Mouse (Mus musculus) heart, embryonic 14.5 days (tissue): ENCODE results near the gene Tmem80. TPM values are rescaled to one million over a fixed set of nuclear protein-coding genes. Genes with fewer than 3 reads are reported as not detected.

ENCODE experiments used
- ATAC-seq: fragments of 200-750 bp; cut with Nextera tagmentation; 2 replicates; pipeline ENCODE4 v1.8.0; 2017; ENCODE audit warnings: low read depth, moderate TSS enrichment; ENCODE audit not compliant: insufficient number of reproducible peaks, insufficient read depth, low FRiP score
- H3K27ac ChIP-seq, 2 experiments: fragments of 200-500 bp in 1 of 2; fragments of 300-500 bp in 1 of 2; sonication (generic) in 1 of 2; replicated peaks in 1 of 2; 2 replicates each; pipeline ENCODE4 v1.5.1; 2012 to 2014; ENCODE audit warnings: low read depth in 2 of 2, low read length in 2 of 2, control low read depth in 1 of 2, mild to moderate bottlenecking in 1 of 2, mixed read lengths in 1 of 2; ENCODE audit not compliant: control insufficient read depth in 1 of 2, insufficient read depth in 1 of 2
- H3K27me3 ChIP-seq: fragments of 300-500 bp; sonication (generic); 2 replicates; pipeline ENCODE4 v1.6.1; 2014; ENCODE audit warnings: mild to moderate bottlenecking, low read length, control low read depth; ENCODE audit not compliant: control insufficient read depth, insufficient read depth
- H3K36me3 ChIP-seq: fragments of 300-500 bp; sonication (generic); 2 replicates; pipeline ENCODE4 v1.6.1; 2014; ENCODE audit warnings: mild to moderate bottlenecking, control low read depth, low read length, mixed read lengths; ENCODE audit not compliant: control insufficient read depth, insufficient read depth
- H3K4me1 ChIP-seq, 2 experiments: fragments of 200-500 bp in 1 of 2; fragments of 300-500 bp in 1 of 2; sonication (generic) in 1 of 2; 2 replicates each; pipeline ENCODE4 v1.6.1; 2012 to 2014; ENCODE audit warnings: low read length in 2 of 2, control low read depth in 1 of 2, mixed read lengths in 1 of 2; ENCODE audit not compliant: control insufficient read depth in 2 of 2, insufficient read depth in 2 of 2
- H3K4me2 ChIP-seq: fragments of 300-500 bp; sonication (generic); 2 replicates; pipeline ENCODE4 v1.6.1; 2014; ENCODE audit warnings: mild to moderate bottlenecking, low read length
- H3K4me3 ChIP-seq, 2 experiments: fragments of 200-500 bp in 1 of 2; fragments of 300-500 bp in 1 of 2; sonication (generic) in 1 of 2; 2 replicates each; pipeline ENCODE4 v1.5.1; 2012 to 2014; ENCODE audit warnings: low read length in 2 of 2, mild to moderate bottlenecking in 2 of 2, control low read depth in 1 of 2, low read depth in 1 of 2, moderate library complexity in 1 of 2; ENCODE audit not compliant: control insufficient read depth in 1 of 2, insufficient read depth in 1 of 2
- H3K9ac ChIP-seq: fragments of 300-500 bp; sonication (generic); 2 replicates; pipeline ENCODE4 v1.6.1; 2014; ENCODE audit warnings: mild to moderate bottlenecking, low read length
- H3K9me3 ChIP-seq: fragments of 300-500 bp; sonication (generic); 2 replicates; pipeline ENCODE4 v1.6.1; 2016; ENCODE audit warnings: low read length, control low read depth; ENCODE audit not compliant: control insufficient read depth
- WGBS: fragments of 180-500 bp; shearing (Covaris S2); extraction: QIAGEN DNeasy Blood & Tissue Kit; methylation state at CpG from one replicate; pipeline ENCODE4 v1.1.7; 2014; 5-methylcytosine and 5-hydroxymethylcytosine counted together
- polyA plus RNA-seq: library from polyadenylated mRNA; unstranded; fragments of >200 nt; fragmentation: Nextera tagmentation; extraction: Ambion mirVana; gene quantifications from 2 replicates; pipeline ENCODE4 v1.2.1, GENCODE M21; 2014

Gene Tmem80
- polyA plus RNA-seq, 1 experiment from 2014 or later: 22.2 TPM

DNA sequence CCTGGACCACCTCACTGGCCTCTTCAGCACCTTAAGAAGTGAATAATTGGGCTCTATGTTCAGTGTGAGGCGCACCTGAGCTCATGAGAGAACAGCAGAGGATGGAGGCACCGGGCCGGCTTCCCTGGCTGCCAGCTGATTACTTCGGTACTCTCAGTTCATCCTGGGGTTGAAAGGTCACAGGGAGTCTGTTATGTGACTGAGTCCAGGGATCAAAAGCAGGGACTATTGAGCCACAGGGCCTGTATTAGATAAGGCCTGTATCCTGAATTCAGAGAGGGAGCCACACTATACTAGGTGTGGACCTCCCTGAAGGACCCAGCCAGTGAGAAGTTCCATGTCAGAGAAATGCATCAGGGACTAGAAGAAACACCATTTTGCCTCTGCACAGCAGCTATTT is 23.0 kb upstream of the Tmem80 start:
- Histone ChIP-seq H3K4me2 (no peak overlapping the region), H3K4me1 (no peaks in the 10 kb centered on the region), H3K27ac (no peak overlapping the region), H3K9me3 (no peaks in the 10 kb centered on the region), H3K4me3 (no peak overlapping the region), H3K27me3 (no peaks in the 10 kb centered on the region), H3K36me3 (peaks cover 97% of the 10 kb centered on the region), H3K9ac (no peak overlapping the region)
- ATAC-seq: no peak
- 90% methylated on average over 4 of the region's 4 CpGs for WGBS

DNA sequence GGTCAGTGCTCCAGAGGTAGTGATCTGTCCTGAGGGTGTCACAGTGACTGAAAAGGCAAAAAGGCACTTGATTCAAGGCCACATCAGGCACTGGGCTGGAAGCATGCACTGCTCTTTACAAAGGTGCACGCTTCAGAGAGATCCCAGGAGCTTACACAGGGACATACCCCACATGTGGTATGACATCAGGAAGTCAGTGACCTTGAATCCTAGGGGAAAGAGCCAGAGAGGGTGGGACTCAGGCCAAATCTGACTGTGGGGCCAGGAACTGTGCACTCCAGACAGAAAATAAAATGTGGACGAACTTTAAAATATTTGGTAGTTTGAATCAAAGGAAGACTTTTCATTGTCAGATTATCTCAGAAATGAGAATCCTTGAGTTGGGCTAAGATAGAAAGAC is 13.1 kb upstream of the Tmem80 start:
- H3K4me1 ChIP-seq: no peaks in the 10 kb centered on the region
- 88% methylated on average over 2 of the region's 2 CpGs for WGBS
- no peak overlapping the region for H3K4me3 ChIP-seq
- no peaks in the 10 kb centered on the region for H3K27me3 ChIP-seq
- H3K27ac ChIP-seq: no peak overlapping the region
- no peaks in the 10 kb centered on the region for H3K9me3 ChIP-seq
- H3K36me3 ChIP-seq: peaks cover 100% of the 10 kb centered on the region
- H3K9ac ChIP-seq: no peak overlapping the region
- ATAC-seq: no peak
- no peak overlapping the region for H3K4me2 ChIP-seq

DNA sequence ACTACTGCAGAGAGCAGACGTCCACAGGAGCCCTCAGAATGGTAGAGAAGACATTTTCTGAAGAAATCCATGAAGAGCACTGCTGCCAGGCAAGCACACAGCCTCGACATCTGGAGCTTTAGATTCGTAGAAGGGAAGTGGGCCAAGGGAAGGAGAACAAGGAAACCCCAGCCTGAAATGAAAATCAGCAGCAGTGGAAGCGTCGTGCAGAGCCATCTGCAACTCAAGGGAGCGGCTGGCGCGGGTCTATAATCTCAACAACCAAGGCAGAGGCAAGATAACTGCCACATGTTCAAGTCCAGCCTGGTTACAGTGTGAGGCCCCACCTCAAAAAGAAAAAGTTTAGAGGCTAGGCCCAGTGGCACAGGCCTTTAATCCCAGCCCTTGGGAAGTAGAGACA is 12.5 kb upstream of the Tmem80 start:
- Histone ChIP-seq H3K9me3 (no peaks in the 10 kb centered on the region), H3K4me2 (no peak overlapping the region), H3K4me3 (no peak overlapping the region), H3K4me1 (no peaks in the 10 kb centered on the region), H3K36me3 (peaks cover 100% of the 10 kb centered on the region), H3K27ac (no peak overlapping the region), H3K27me3 (no peaks in the 10 kb centered on the region), H3K9ac (no peak overlapping the region)
- 85% methylated on average over 8 of the region's 8 CpGs for WGBS
- no peak for ATAC-seq

DNA sequence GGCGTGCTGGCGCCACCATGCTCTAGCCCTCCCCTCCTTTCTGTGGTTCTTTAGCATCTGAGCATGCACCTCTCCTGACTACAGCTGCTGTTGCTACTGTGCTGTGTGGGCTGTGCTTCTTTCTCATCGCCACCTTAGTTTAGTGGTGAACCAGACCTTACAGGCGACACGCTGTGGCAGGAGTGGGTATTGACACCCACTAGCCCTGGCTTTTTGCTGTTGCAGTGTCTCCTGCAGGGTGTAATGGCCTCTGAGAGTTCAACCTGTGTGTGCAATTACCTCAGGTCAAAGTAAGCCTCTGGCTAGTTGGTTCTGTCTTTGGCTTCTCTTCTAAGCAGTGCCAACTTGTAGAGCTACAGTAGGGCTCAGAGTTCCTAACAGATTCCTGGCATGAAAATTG is 11.6 kb upstream of the Tmem80 start:
- peaks cover 100% of the 10 kb centered on the region for H3K36me3 ChIP-seq

DNA sequence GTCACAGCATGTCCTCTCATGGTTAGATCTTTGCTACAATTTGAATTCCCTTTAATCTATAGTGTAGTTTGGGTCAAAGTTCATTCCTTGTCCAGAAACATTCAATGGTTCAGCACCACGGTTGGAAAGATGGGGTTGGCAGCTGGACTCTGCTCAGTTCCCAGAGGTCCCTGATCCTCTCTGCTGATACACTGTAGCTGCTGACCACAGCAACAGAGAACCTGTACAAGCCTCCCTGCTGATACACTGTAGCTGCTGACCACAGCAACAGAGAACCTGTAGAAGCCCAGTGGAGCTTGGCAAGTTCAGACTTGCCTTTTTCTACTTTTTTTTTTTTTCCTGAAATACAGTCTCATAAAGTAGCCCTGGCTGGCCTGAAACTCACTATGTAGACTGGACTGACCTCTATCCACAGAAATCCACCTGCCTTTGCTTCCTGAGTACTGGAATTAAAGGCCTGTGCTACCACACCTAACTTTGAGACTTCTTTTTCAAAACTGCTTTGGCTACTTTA is 9.9 kb upstream of the Tmem80 start:
- peaks cover 100% of the 10 kb centered on the region for H3K36me3 ChIP-seq
- no peak overlapping the region for H3K9ac ChIP-seq
- no peaks in the 10 kb centered on the region for H3K27me3 ChIP-seq
- no peak for ATAC-seq
- H3K4me3 ChIP-seq: no peak overlapping the region
- WGBS: 95% methylated on average over 1 of the region's 1 CpGs
- no peaks in the 10 kb centered on the region for H3K4me1 ChIP-seq
- H3K9me3 ChIP-seq: no peaks in the 10 kb centered on the region
- no peak overlapping the region for H3K27ac ChIP-seq
- no peak overlapping the region for H3K4me2 ChIP-seq

More for the DNA sequence above, 11.6 kb upstream of the Tmem80 start:
- WGBS: 76% methylated on average over 5 of the region's 5 CpGs
- Histone ChIP-seq H3K9me3 (no peaks in the 10 kb centered on the region), H3K9ac (no peak overlapping the region), H3K27ac (no peak overlapping the region), H3K4me3 (no peak overlapping the region), H3K4me2 (no peak overlapping the region), H3K27me3 (no peaks in the 10 kb centered on the region), H3K4me1 (no peaks in the 10 kb centered on the region)
- ATAC-seq: no peak

DNA sequence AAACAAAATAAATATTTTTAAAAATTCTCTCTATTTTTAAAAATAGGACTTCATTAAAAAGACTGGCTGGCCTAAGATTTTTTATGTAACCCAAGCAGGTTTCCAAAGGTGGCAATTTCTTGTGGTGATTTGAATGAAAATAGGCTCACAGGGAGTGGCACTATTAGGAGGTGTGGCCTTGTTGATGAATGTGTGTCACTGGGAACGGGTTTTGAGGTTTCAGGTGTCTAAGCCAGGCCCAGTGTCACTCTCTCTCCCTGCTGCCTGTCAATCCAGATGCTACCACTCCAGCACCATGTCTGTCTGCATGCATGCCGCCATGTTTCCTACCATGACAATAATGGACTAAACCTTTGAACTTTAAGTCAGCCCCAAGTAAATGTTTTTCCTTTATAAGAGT is 8.1 kb upstream of the Tmem80 start:
- H3K9ac ChIP-seq: no peak overlapping the region
- no peak overlapping the region for H3K27ac ChIP-seq
- H3K27me3 ChIP-seq: no peaks in the 10 kb centered on the region
- no peak overlapping the region for H3K4me2 ChIP-seq
- H3K4me1 ChIP-seq: no peaks in the 10 kb centered on the region
- WGBS: 64% methylated on average over 2 of the region's 2 CpGs
- no peak for ATAC-seq
- no peaks in the 10 kb centered on the region for H3K9me3 ChIP-seq
- peaks cover 96% of the 10 kb centered on the region for H3K36me3 ChIP-seq
- no peak overlapping the region for H3K4me3 ChIP-seq

DNA sequence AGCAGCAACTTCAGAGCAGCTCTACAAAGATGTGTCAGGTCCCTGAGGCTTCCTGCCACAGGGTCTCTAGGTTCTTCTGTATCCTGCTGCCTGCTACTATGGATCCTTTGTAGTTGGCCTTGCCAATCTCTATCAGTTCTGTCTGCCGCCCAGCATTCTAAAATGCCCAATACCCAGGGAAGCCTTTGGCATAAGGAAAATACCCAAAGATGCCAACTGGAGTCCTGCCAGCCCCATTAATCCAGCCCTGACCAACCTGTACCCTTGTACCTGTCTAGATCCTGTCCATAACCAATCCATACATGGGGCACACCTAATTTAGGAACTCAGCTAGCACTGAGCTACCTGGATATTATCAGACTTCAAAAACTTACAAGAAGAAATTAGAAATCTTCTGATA is 2.9 kb upstream of the Tmem80 start:
- Histone ChIP-seq H3K4me3 (no peak overlapping the region), H3K27ac (no peak overlapping the region), H3K4me1 (peaks cover 10 to 25% of the 10 kb centered on the region in 2 experiments)

More for the DNA sequence above, 2.9 kb upstream of the Tmem80 start:
- Histone ChIP-seq H3K4me2 (no peak overlapping the region), H3K27me3 (no peaks in the 10 kb centered on the region), H3K9ac (no peak overlapping the region), H3K9me3 (no peaks in the 10 kb centered on the region), H3K36me3 (peaks cover 43% of the 10 kb centered on the region)
- WGBS: 82% methylated on average over 1 of the region's 1 CpGs
- ATAC-seq: no peak
